Comparison of ENCODE assay signal across 9 mouse cellular contexts in the genomic region with DNA sequence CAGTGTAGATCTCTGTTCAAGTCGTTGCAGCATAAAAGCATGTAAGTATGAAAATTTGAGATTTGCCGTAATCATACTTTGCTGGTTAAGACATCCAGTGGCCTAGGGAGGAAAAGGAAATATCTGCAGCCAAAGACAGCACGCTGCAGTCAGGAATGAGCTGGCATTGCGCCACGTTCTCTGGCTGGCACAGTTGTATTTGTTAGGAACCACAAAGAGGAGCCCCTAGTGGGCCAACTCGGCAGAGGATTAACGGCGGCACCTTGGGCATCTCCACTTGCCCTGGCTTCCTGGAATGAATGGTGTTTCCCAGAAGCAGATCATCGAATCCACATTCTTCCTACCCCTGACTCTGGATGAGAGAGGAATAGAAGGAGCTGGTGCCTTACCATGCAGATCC. TPM values are rescaled to one million over a fixed set of nuclear protein-coding genes. Genes with fewer than 3 reads are reported as not detected.
DNase-seq lines count a peak whose midpoint lies in the region; ATAC-seq and TF ChIP-seq lines count a peak whose summit lies in the region.
"Had no signal": no experiment of that assay in that cellular context is flagged by ENCODE, and none has a peak within 500 bp of the region (broad histone marks: within the 10 kb centered on the region; RNA-seq: fewer than 3 reads in every experiment).

No protein-coding gene starts in this region.

- H3K27ac ChIP-seq in gastrocnemius, adult 2 months, result no peak overlapping the region
- no peak overlapping the region for H3K27ac ChIP-seq in forebrain, embryonic 16.5 days (ENCODE audit: low read length)
- H3K27ac ChIP-seq in kidney, postnatal 0 days, result no peak overlapping the region
- H3K27ac ChIP-seq in neural tube, embryonic 15.5 days (replicated peaks), result no peak overlapping the region

- no peaks in the 10 kb centered on the region for H3K36me3 ChIP-seq in forebrain, embryonic 16.5 days (ENCODE audit: control insufficient read depth, insufficient read depth)
- no peaks in the 10 kb centered on the region for H3K36me3 ChIP-seq in kidney, postnatal 0 days (ENCODE audit: insufficient read depth, low read length)
- no peaks in the 10 kb centered on the region for H3K36me3 ChIP-seq in neural tube, embryonic 15.5 days

- TF ChIP-seq CTCF in gastrocnemius, adult 2 months (IDR thresholded peaks at IDR 0.05), result no peak
- TF ChIP-seq CTCF in kidney, postnatal 0 days (IDR thresholded peaks at IDR 0.05; ENCODE audit: low read depth), result 0 out of 2 replicates have a peak, but pooled peaks have one; percentile 14

- H3K9me3 ChIP-seq in forebrain, embryonic 16.5 days (ENCODE audit: control insufficient read depth, low read length), result no peaks in the 10 kb centered on the region
- H3K9me3 ChIP-seq in kidney, postnatal 0 days (replicated peaks; ENCODE audit: low read length), result no peaks in the 10 kb centered on the region
- no peaks in the 10 kb centered on the region for H3K9me3 ChIP-seq in neural tube, embryonic 15.5 days (replicated peaks)

- intact Hi-C loops in gastrocnemius, adult 2 months (cut with DNase I), result no loop called here

- H3K4me2 ChIP-seq in forebrain, embryonic 16.5 days (ENCODE audit: low read length), result no peak overlapping the region
- H3K4me2 ChIP-seq in kidney, postnatal 0 days (ENCODE audit: low read length), result no peak overlapping the region
- no peak overlapping the region for H3K4me2 ChIP-seq in neural tube, embryonic 15.5 days

- H3K4me3 ChIP-seq in gastrocnemius, adult 2 months, result no peak overlapping the region
- H3K4me3 ChIP-seq in forebrain, embryonic 16.5 days (replicated peaks; ENCODE audit: low read length), result no peak overlapping the region
- no peak overlapping the region for H3K4me3 ChIP-seq in kidney, postnatal 0 days (replicated peaks; ENCODE audit: low read depth, low read length)
- H3K4me3 ChIP-seq in neural tube, embryonic 15.5 days (replicated peaks), result no peak overlapping the region
- H3K4me3 ChIP-seq: myocyte had no signal

- H3K27me3 ChIP-seq in forebrain, embryonic 16.5 days (replicated peaks; ENCODE audit: control insufficient read depth, insufficient read depth, low read length), result no peaks in the 10 kb centered on the region
- H3K27me3 ChIP-seq in kidney, postnatal 0 days (ENCODE audit: insufficient read depth, low read length), result no peaks in the 10 kb centered on the region
- H3K27me3 ChIP-seq in neural tube, embryonic 15.5 days (replicated peaks), result no peaks in the 10 kb centered on the region

- peaks cover 5% of the 10 kb centered on the region; the same call in 1 of the 2 replicates for H3K4me1 ChIP-seq in forebrain, embryonic 16.5 days (replicated peaks; ENCODE audit: control insufficient read depth, insufficient read depth, low read length)
- H3K4me1 ChIP-seq in kidney, postnatal 0 days (replicated peaks; ENCODE audit: insufficient read depth, low read length), result no peaks in the 10 kb centered on the region
- no peaks in the 10 kb centered on the region for H3K4me1 ChIP-seq in neural tube, embryonic 15.5 days

- peak; percentile 51 for DNase-seq in gastrocnemius, adult 2 months
- no peak for DNase-seq in gastrocnemius, adult 18-20 months (ENCODE audit: low spot score)
- peak; percentile 19 for DNase-seq in right cerebral cortex, adult 18-20 months
- DNase-seq in right cerebral cortex, postnatal 25 days, result no peak
- no peak for DNase-seq in kidney, postnatal 0 days (ENCODE audit: low spot score)
- no peak for DNase-seq in thymus, postnatal 4 days

- WGBS in forebrain, embryonic 16.5 days, result 41% methylated on average over 9 of the region's 9 CpGs
- 71% methylated on average over 9 of the region's 9 CpGs for WGBS in kidney, postnatal 0 days
- 50% methylated on average over 9 of the region's 9 CpGs for WGBS in neural tube, embryonic 15.5 days

- peak; percentile 75 for ATAC-seq in forebrain, embryonic 16.5 days
- no peak for ATAC-seq in kidney, postnatal 0 days (replicated peaks; ENCODE audit: low FRiP score, low read depth)
- 0 out of 2 replicates have a peak, but pooled peaks have one; percentile 47 for ATAC-seq in neural tube, embryonic 15.5 days (ENCODE audit: low FRiP score)

- no peak overlapping the region for H3K9ac ChIP-seq in forebrain, embryonic 16.5 days (replicated peaks; ENCODE audit: low read depth, low read length)
- no peak overlapping the region for H3K9ac ChIP-seq in kidney, postnatal 0 days (ENCODE audit: low read depth, low read length)
- no peak overlapping the region for H3K9ac ChIP-seq in neural tube, embryonic 15.5 days (replicated peaks)

RNA-seq across cellular contexts. Expression of a gene that starts 14.4 kb away (rescaled TPM):
- 1 to 10 TPM in 1 of 2 experiments, under 1 TPM in 1; 0.87 to 3.4 TPM for total RNA-seq in gastrocnemius, adult 2 months (2021)
- total RNA-seq in gastrocnemius, adult 18-20 months (2021), result 1 to 10 TPM; 1.5 to 1.6 TPM
- polyA plus RNA-seq in forebrain, embryonic 16.5 days (2015; fragmentation: Nextera tagmentation; extraction: Ambion mirVana), result 14.3 and 18.1 TPM in 2 replicates
- polyA plus RNA-seq in kidney, postnatal 0 days (2015; fragmentation: Nextera tagmentation; extraction: Ambion mirVana), result 1.1 and 1.2 TPM in 2 replicates
- 4.7 and 5.5 TPM in 2 replicates for polyA plus RNA-seq in neural tube, embryonic 15.5 days (2015; fragmentation: Nextera tagmentation; extraction: Ambion mirVana)

Comparison
In these comparisons a context has a peak if more than half of its experiments do, and no peak if none do; other contexts are left out.
1. DNase-seq: peak in gastrocnemius, adult 2 months (single experiment) and right cerebral cortex, adult 18-20 months (single experiment); none in gastrocnemius, adult 18-20 months (single experiment), right cerebral cortex, postnatal 25 days (single experiment), kidney, postnatal 0 days (single experiment) and thymus, postnatal 4 days (single experiment).